8 mouse cellular contexts compared by ENCODE assay signal in genomic region chr9:37177107-37177506, GRCm38 (mm10). TPM values are rescaled to one million over a fixed set of nuclear protein-coding genes. Genes with fewer than 3 reads are reported as not detected.
DNase-seq lines count a peak whose midpoint lies in the region; ATAC-seq and TF ChIP-seq lines count a peak whose summit lies in the region.

No protein-coding gene starts in this region.

- peak; percentile 71; the same call in 1 of the 2 replicates for ATAC-seq in embryonic facial prominence, embryonic 11.5 days (replicated peaks; ENCODE audit: insufficient number of reproducible peaks, low FRiP score, low TSS enrichment, low read depth)

- no peaks in the 10 kb centered on the region for H3K9me3 ChIP-seq in embryonic facial prominence, embryonic 11.5 days (replicated peaks; ENCODE audit: control insufficient read depth, low read length)

- no peak overlapping the region for H3K4me3 ChIP-seq in embryonic facial prominence, embryonic 11.5 days (ENCODE audit: low read depth, low read length)
- no peak overlapping the region for H3K4me3 ChIP-seq in lung, adult 2 months (replicated peaks; ENCODE audit: extremely low read depth, low read depth, low read length)

- DNase-seq in CD4-positive helper T cell, adult 2 months (ENCODE audit: low read depth, low spot score), result peak; percentile 49
- DNase-seq in adrenal gland, adult 2 months, result peak; percentile 39
- peak; percentile 83 for DNase-seq in embryonic facial prominence, embryonic 11.5 days (ENCODE audit: low spot score)
- DNase-seq in heart, adult 9 months (ENCODE audit: low spot score in 2 of 2), result peak; percentile 12 to 32
- peak; percentile 61 to 73 for DNase-seq in kidney, postnatal 25 days
- peak; percentile 41 for DNase-seq in lung, adult 2 months
- DNase-seq in ovary, adult 18-20 months (ENCODE audit: low spot score), result peak; percentile 15
- DNase-seq in thymus, adult 18-20 months, result peak; percentile 23 to 55

- TF ChIP-seq POLR2A in lung, adult 2 months (IDR thresholded peaks at IDR 0.05; ENCODE audit: borderline replicate concordance, extremely low read depth, low read depth, low read length), result no peak

- H3K9ac ChIP-seq in embryonic facial prominence, embryonic 11.5 days (replicated peaks; ENCODE audit: low read length), result no peak overlapping the region; the same call in 1 of the 2 replicates

- no peak overlapping the region for H3K4me2 ChIP-seq in embryonic facial prominence, embryonic 11.5 days (ENCODE audit: low read depth, low read length)

- peak; percentile 94 for TF ChIP-seq CTCF in lung, adult 2 months (IDR thresholded peaks at IDR 0.05; ENCODE audit: insufficient read depth, low read length)

- no peak overlapping the region for H3K27ac ChIP-seq in embryonic facial prominence, embryonic 11.5 days (replicated peaks; ENCODE audit: low read depth, low read length)

- H3K27me3 ChIP-seq in embryonic facial prominence, embryonic 11.5 days (ENCODE audit: control insufficient read depth, insufficient read depth, low read length), result no peaks in the 10 kb centered on the region

- 4% methylated on average over 5 of the region's 5 CpGs for WGBS in embryonic facial prominence, embryonic 11.5 days
- 2% methylated on average over 5 of the region's 5 CpGs for WGBS in lung, adult 2 months

- H3K36me3 ChIP-seq in embryonic facial prominence, embryonic 11.5 days (replicated peaks; ENCODE audit: control insufficient read depth, insufficient read depth, low read depth, low read length), result no peaks in the 10 kb centered on the region

- H3K4me1 ChIP-seq in embryonic facial prominence, embryonic 11.5 days (ENCODE audit: control insufficient read depth, insufficient read depth, low read length), result peaks cover 2% of the 10 kb centered on the region; the same call in 1 of the 2 replicates
- no peaks in the 10 kb centered on the region for H3K4me1 ChIP-seq in lung, adult 2 months (ENCODE audit: control insufficient read depth, insufficient read depth, low read length)

RNA-seq across cellular contexts. Expression of gene Pknox2, which starts 29.9 kb away (rescaled TPM):
- total RNA-seq in adrenal gland, adult 2 months (2021), result 1 to 10 TPM; 2.9 to 3.5 TPM
- 1.8 and 2.1 TPM in 2 replicates for polyA plus RNA-seq in adrenal gland, adult 2 months (2012; rRNA removed)
- 13.2 and 14.9 TPM in 2 replicates for polyA plus RNA-seq in embryonic facial prominence, embryonic 11.5 days (2014; fragmentation: Nextera tagmentation; extraction: Ambion mirVana)
- polyA plus RNA-seq in lung, adult 2 months (2012; rRNA removed), result 32.2 and 37.2 TPM in 2 replicates

RNA-seq across cellular contexts. Expression of gene Tmem218, which starts 30.9 kb away (rescaled TPM):
- total RNA-seq in adrenal gland, adult 2 months (2021), result 1 to 10 TPM; 4.2 to 8.6 TPM
- 1.5 and 1.7 TPM in 2 replicates for polyA plus RNA-seq in adrenal gland, adult 2 months (2012; rRNA removed)
- polyA plus RNA-seq in embryonic facial prominence, embryonic 11.5 days (2014; fragmentation: Nextera tagmentation; extraction: Ambion mirVana), result 14.1 and 15.7 TPM in 2 replicates
- polyA plus RNA-seq in lung, adult 2 months (2012; rRNA removed), result 2.3 and 3.1 TPM in 2 replicates

Comparison
In these comparisons a context has a peak if more than half of its experiments do, and no peak if none do; other contexts are left out.
1. DNase-seq: peak in every context shown above with its lines; median percentile 83 in embryonic facial prominence, embryonic 11.5 days; 67 in kidney, postnatal 25 days; 49 in CD4-positive helper T cell, adult 2 months; 41 in lung, adult 2 months; 39 in adrenal gland, adult 2 months; 39 in thymus, adult 18-20 months; 22 in heart, adult 9 months; 15 in ovary, adult 18-20 months.